Mouse (Mus musculus) neural tube, embryonic 15.5 days (tissue): ENCODE measurements around the gene Mdm2. TPM values are rescaled to one million over a fixed set of nuclear protein-coding genes. Genes with fewer than 3 reads are reported as not detected.

Experiments used
- ATAC-seq: fragments of 200-750 bp; cut with Nextera tagmentation; 2 replicates; pipeline ENCODE4 v1.8.0; 2017; ENCODE audit warnings: mild to moderate bottlenecking, moderate TSS enrichment, moderate library complexity; ENCODE audit not compliant: low FRiP score
- H3K27ac ChIP-seq: fragments of 300-500 bp; sonication (generic); replicated peaks from 2 replicates; pipeline ENCODE4 v1.5.1; 2015; ENCODE audit warnings: mild to moderate bottlenecking, inconsistent platforms
- H3K27me3 ChIP-seq: fragments of 300-500 bp; sonication (generic); replicated peaks from 2 replicates; pipeline ENCODE4 v1.6.1; 2015; ENCODE audit warnings: inconsistent platforms
- H3K36me3 ChIP-seq: fragments of 300-500 bp; sonication (generic); 2 replicates; pipeline ENCODE4 v1.6.1; 2015; ENCODE audit warnings: inconsistent platforms
- H3K4me1 ChIP-seq: fragments of 300-500 bp; sonication (generic); 2 replicates; pipeline ENCODE4 v1.6.1; 2015; ENCODE audit warnings: inconsistent platforms
- H3K4me2 ChIP-seq: fragments of 300-500 bp; sonication (generic); 2 replicates; pipeline ENCODE4 v1.6.1; 2015; ENCODE audit warnings: inconsistent platforms, mild to moderate bottlenecking, moderate library complexity
- H3K4me3 ChIP-seq: fragments of 300-500 bp; sonication (generic); replicated peaks from 2 replicates; pipeline ENCODE4 v1.5.1; 2015; ENCODE audit warnings: mild to moderate bottlenecking, inconsistent platforms
- H3K9ac ChIP-seq: fragments of 300-500 bp; sonication (generic); replicated peaks from 2 replicates; pipeline ENCODE4 v1.6.1; 2015; ENCODE audit warnings: mild to moderate bottlenecking, inconsistent platforms
- H3K9me3 ChIP-seq: fragments of 300-500 bp; sonication (generic); replicated peaks from 2 replicates; pipeline ENCODE4 v1.6.1; 2016; ENCODE audit warnings: inconsistent platforms
- whole genome bisulfite sequencing: fragments of 180-500 bp; shearing (Covaris S2); methylation state at CpG from one replicate; pipeline ENCODE4 v1.1.7; 2015; ENCODE audit warnings: mixed read lengths; 5-methylcytosine and 5-hydroxymethylcytosine counted together
- polyA plus RNA-seq: library from polyadenylated mRNA; unstranded; fragments of >200 nt; fragmentation: Nextera tagmentation; extraction: Ambion mirVana; gene quantifications from 2 replicates; pipeline ENCODE4 v1.2.1, GENCODE M21; 2015

Mdm2 gene
- polyA plus RNA-seq, 1 experiment from 2014 or later: 46.0 TPM

GRCm38 (mm10) chr10:117681999-117682857 is 28.3 kb downstream of the Mdm2 start:
- Histone ChIP-seq H3K27me3 (no peaks in the 10 kb centered on the region), H3K4me1 (no peaks in the 10 kb centered on the region), H3K4me2 (no peak overlapping the region), H3K9me3 (no peaks in the 10 kb centered on the region), H3K9ac (no peak overlapping the region), H3K36me3 (no peaks in the 10 kb centered on the region), H3K27ac (no peak overlapping the region), H3K4me3 (no peak overlapping the region)
- no peak for ATAC-seq
- 69% methylated on average over 14 of the region's 14 CpGs for WGBS

- no peak overlapping the region for H3K4me2 ChIP-seq
- H3K4me3 ChIP-seq: no peak overlapping the region
- no peaks in the 10 kb centered on the region for H3K36me3 ChIP-seq
- 94% methylated on average over 3 of the region's 3 CpGs for WGBS
- no peaks in the 10 kb centered on the region for H3K27me3 ChIP-seq
- H3K27ac ChIP-seq: no peak overlapping the region
- no peak for ATAC-seq
- 0 out of 2 replicates have a peak, but pooled peaks cover 3% of the 10 kb centered on the region for H3K4me1 ChIP-seq
- no peak overlapping the region for H3K9ac ChIP-seq
- no peaks in the 10 kb centered on the region for H3K9me3 ChIP-seq
Measured at GRCm38 (mm10) chr10:117681543-117681942, 29.0 kb downstream of the Mdm2 start.

- H3K4me3 ChIP-seq: no peak overlapping the region
- peaks cover 8% of the 10 kb centered on the region for H3K4me1 ChIP-seq
- no peaks in the 10 kb centered on the region for H3K9me3 ChIP-seq
- H3K4me2 ChIP-seq: no peak overlapping the region
- no peaks in the 10 kb centered on the region for H3K36me3 ChIP-seq
- no peak overlapping the region for H3K27ac ChIP-seq
- 91% methylated on average over 12 of the region's 12 CpGs for WGBS
- no peaks in the 10 kb centered on the region for H3K27me3 ChIP-seq
- no peak for ATAC-seq
- no peak overlapping the region for H3K9ac ChIP-seq
Measured at GRCm38 (mm10) chr10:117680868-117681513, 29.6 kb downstream of the Mdm2 start.

- no peaks in the 10 kb centered on the region for H3K9me3 ChIP-seq
- H3K27me3 ChIP-seq: no peaks in the 10 kb centered on the region
- H3K4me3 ChIP-seq: no peak overlapping the region
- H3K27ac ChIP-seq: no peak overlapping the region
- no peak for ATAC-seq
- H3K4me1 ChIP-seq: peaks cover 15% of the 10 kb centered on the region
- H3K4me2 ChIP-seq: no peak overlapping the region
- H3K36me3 ChIP-seq: no peaks in the 10 kb centered on the region
- WGBS: 94% methylated on average over 14 of the region's 14 CpGs
- H3K9ac ChIP-seq: no peak overlapping the region
Measured at GRCm38 (mm10) chr10:117679963-117680473, 30.5 kb downstream of the Mdm2 start.

- no peak overlapping the region for H3K27ac ChIP-seq
- H3K4me1 ChIP-seq: peaks cover 15% of the 10 kb centered on the region
- H3K9me3 ChIP-seq: no peaks in the 10 kb centered on the region
- H3K36me3 ChIP-seq: no peaks in the 10 kb centered on the region
- H3K4me3 ChIP-seq: no peak overlapping the region
- 85% methylated on average over 5 of the region's 5 CpGs for WGBS
- H3K9ac ChIP-seq: no peak overlapping the region
- no peak for ATAC-seq
- H3K4me2 ChIP-seq: no peak overlapping the region
- H3K27me3 ChIP-seq: no peaks in the 10 kb centered on the region
Measured at GRCm38 (mm10) chr10:117679029-117679686, 31.4 kb downstream of the Mdm2 start.

- Histone ChIP-seq H3K9me3 (no peaks in the 10 kb centered on the region), H3K27ac (no peak overlapping the region), H3K27me3 (no peaks in the 10 kb centered on the region), H3K9ac (no peak overlapping the region), H3K4me1 (peaks cover 15% of the 10 kb centered on the region), H3K4me2 (no peak overlapping the region), H3K36me3 (no peaks in the 10 kb centered on the region), H3K4me3 (no peak overlapping the region)
- ATAC-seq: no peak
- 86% methylated on average over 5 of the region's 5 CpGs for WGBS
Measured at GRCm38 (mm10) chr10:117678357-117678756, 32.2 kb downstream of the Mdm2 start.

- Histone ChIP-seq H3K4me1 (peaks cover 15% of the 10 kb centered on the region), H3K27ac (no peak overlapping the region), H3K4me2 (no peak overlapping the region), H3K9ac (no peak overlapping the region), H3K9me3 (no peaks in the 10 kb centered on the region), H3K27me3 (no peaks in the 10 kb centered on the region), H3K4me3 (no peak overlapping the region), H3K36me3 (no peaks in the 10 kb centered on the region)
- no peak for ATAC-seq
- WGBS: 84% methylated on average over 13 of the region's 13 CpGs
Measured at GRCm38 (mm10) chr10:117677494-117678236, 32.9 kb downstream of the Mdm2 start.

- ATAC-seq: peak; percentile 46
Measured at GRCm38 (mm10) chr10:117676644-117677313, 33.8 kb downstream of the Mdm2 start.

GRCm38 (mm10) chr10:117676036-117676643 is 34.4 kb downstream of the Mdm2 start:
- Histone ChIP-seq H3K27ac (peak overlapping the region; percentile 91), H3K4me1 (peaks cover 15% of the 10 kb centered on the region), H3K27me3 (no peaks in the 10 kb centered on the region), H3K36me3 (no peaks in the 10 kb centered on the region), H3K9ac (peak overlapping the region; percentile 53), H3K9me3 (no peaks in the 10 kb centered on the region), H3K4me3 (peak overlapping the region; percentile 44), H3K4me2 (peak overlapping the region; percentile 69)
- 21% methylated on average over 19 of the region's 19 CpGs for WGBS
- peak; percentile 85 for ATAC-seq

More at GRCm38 (mm10) chr10:117676644-117677313, 33.8 kb downstream of the Mdm2 start:
- peak overlapping the region; percentile 91 for H3K27ac ChIP-seq
- H3K9ac ChIP-seq: peak overlapping the region; percentile 53
- H3K27me3 ChIP-seq: no peaks in the 10 kb centered on the region
- 17% methylated on average over 17 of the region's 17 CpGs for WGBS
- no peaks in the 10 kb centered on the region for H3K36me3 ChIP-seq
- H3K4me1 ChIP-seq: peaks cover 15% of the 10 kb centered on the region
- H3K9me3 ChIP-seq: no peaks in the 10 kb centered on the region
- H3K4me3 ChIP-seq: peak overlapping the region; percentile 44
- H3K4me2 ChIP-seq: peak overlapping the region; percentile 69
